Mouse (Mus musculus): ENCODE measurements around the gene 1810037I17Rik.

1810037I17Rik gene

DNA sequence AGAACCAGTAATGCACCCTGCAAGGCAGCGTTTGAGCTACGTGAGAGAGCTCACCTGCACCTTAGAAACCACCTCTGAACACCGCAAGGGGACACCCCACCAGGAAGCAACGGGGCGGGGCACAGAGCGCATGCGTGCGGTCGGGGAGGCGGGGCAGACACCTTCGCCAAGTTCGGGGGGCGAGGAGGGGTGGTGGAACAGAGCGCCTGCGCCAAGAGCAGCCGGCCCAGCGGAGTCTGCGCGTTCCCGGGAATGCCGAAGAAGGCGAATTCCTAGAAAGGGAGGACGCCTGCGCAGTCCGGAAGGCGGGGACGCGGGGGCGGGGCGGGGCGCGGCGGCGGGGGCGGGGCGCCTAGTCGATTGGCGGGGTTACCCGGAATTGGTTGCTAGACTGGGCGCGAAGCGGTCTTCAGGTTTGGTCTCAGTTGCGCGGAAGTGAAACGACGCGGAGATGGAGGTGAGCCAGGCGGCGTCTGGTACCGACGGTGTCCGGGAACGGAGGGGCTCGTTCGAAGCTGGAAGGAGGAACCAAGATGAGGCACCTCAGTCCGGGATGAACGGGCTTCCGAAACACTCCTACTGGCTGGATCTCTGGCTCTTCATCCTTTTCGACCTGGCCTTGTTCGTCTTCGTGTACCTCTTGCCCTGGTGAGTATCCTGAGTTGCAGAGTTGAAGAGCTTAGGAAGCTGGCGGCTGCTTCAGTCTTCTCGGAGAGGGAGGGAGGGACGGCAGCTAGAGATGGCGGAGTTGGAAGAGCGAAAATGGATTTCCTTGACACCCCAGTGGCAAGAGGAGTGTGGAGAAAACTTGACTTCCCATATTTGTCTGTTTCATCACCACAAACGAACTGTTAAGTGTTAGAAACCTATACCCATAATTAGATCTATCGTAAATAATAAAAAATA is at the start of gene 1810037I17Rik:
TSS of gene 1810037I17Rik (plus strand) at position 195 of the 906 bp plus-strand sequence.
- peak; percentile 99 for DNase-seq (ENCODE audit: low spot score)

- no peak for DNase-seq (ENCODE audit: low spot score)
These were observed 47.1 kb upstream of the 1810037I17Rik start for GRCm38 (mm10) chr3:122876870-122877269.

DNA sequence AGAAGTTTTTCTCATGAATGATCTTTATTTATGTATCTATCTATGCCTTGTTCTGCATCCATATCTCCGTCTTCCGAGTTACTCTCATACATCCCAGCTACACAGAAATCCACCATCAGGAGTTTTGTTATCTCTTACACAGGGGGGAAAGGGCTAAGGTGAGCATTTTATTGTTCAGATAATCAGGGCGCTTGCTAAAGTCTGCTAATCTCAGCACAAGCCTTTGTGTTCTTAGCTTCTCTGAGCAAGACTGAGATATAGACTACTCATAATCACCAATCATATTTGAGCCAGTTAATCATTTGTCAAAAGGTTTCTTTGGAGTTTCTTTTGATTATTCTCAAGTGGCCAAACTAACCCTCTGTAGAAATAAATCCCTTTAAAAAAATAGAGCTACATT is 46.5 kb upstream of the 1810037I17Rik start:
- DNase-seq (ENCODE audit: low spot score) = no peak

DNA sequence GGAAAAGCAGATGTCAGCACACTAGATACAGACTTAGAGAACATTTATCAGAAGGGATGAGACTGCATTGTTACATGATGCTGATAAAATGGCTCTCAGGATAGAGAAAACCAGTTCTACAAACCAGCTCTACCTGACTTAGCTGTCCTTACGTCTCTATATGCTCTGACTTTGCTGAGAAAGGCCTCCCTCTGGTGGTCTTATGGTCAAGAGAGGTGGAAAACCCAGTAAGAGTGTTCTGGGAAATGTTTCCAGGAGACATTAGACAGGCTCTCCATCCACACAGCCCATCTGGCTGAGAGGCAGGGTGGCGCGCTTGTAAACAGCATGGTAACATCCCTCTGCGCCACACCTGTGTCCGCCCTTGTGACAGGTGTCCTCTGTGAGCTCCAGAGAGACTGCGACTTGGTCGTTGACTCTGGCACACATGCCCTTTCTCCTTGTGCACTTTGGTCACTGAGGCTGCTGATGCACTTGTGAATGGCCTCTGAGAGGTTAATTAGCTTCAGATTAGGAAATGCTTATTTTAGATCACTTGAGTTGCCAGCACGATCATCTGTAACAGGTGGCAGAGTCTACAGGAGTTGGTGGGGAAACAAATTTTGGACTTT is 45.2 kb upstream of the 1810037I17Rik start:
- DNase-seq (ENCODE audit: low spot score) = no peak

GRCm38 (mm10) chr3:122887505-122888301 is 36.3 kb upstream of the 1810037I17Rik start:
- no peak for DNase-seq (ENCODE audit: low spot score)

GRCm38 (mm10) chr3:122888371-122888819 is 35.6 kb upstream of the 1810037I17Rik start:
- DNase-seq (ENCODE audit: low spot score) = no peak

- DNase-seq (ENCODE audit: low spot score) = no peak
These were observed 29.2 kb upstream of the 1810037I17Rik start, which contains the start of gene Fabp2 for GRCm38 (mm10) chr3:122894772-122895171. Gene Fabp2, plus strand, starts transcription at chr3:122895072.

GRCm38 (mm10) chr3:122895189-122895731 is 28.7 kb upstream of the 1810037I17Rik start:
- peak; percentile 43 for DNase-seq (ENCODE audit: low spot score)

- no peak for DNase-seq (ENCODE audit: low spot score)
These were observed 25.7 kb upstream of the 1810037I17Rik start for GRCm38 (mm10) chr3:122898254-122898653.

- peak; percentile 51 for DNase-seq (ENCODE audit: low spot score)
These were observed 20.1 kb upstream of the 1810037I17Rik start for GRCm38 (mm10) chr3:122903746-122904433.

DNA sequence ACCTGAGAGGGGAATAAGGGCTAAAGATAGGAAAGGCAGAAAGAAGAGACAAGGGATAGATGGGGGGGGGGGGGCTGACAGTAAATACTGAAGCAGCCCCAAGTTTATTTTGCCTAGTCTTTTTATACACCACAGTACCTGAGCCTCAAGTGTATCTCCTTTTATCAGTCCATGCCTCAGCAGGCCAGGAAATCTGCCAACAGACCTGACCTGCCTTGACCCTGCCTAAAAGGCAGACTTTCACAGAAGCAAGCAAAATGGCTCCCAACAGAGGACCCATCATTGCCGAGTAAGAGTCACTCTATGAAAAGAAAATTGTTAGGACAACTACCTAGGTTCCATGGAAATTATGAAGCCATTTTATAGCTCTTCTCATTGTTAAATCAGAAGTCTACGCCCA is 16.2 kb upstream of the 1810037I17Rik start:
- DNase-seq (ENCODE audit: low spot score) = no peak

DNA sequence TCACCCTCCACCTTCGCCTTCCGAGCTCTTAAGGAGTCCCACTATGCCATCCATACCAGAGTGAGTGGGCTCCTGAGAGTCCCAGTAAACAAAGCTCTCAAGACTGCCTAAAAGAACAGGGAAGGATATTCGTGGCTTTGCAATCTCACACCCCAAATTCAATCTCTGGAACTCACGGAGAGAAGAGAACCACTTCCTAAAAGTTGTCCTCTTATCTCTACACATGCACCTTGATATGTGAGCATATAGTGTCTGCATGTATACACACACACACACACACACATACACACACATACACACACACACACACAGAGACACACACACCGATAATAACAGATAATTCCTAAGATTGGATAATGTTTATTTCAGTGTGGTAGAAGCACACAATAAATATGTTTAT is 8.5 kb upstream of the 1810037I17Rik start:
- DNase-seq (ENCODE audit: low spot score) = no peak

GRCm38 (mm10) chr3:122916191-122916680 is 7.8 kb upstream of the 1810037I17Rik start:
- no peak for DNase-seq (ENCODE audit: low spot score)

GRCm38 (mm10) chr3:122918672-122919071 is 5.3 kb upstream of the 1810037I17Rik start:
- DNase-seq (ENCODE audit: low spot score) = no peak

DNA sequence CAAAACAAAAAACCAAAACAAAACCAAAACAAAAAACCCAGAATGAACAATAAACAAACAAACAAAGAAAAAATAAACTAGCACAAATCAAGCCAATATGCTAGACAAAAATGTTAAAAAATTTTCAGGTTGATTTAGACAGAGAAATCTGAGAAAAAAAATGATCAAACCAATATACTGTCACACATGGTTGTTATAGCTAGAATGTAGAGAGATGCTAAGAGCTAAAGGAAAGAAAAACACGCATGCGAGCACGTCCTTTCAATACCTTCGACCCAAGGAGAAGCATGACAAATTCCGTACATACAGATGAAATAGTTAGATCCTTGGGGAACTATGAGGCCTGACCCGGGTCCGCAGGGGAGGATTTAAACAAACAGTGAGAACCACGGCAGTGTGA is 4.7 kb upstream of the 1810037I17Rik start, which contains the start of gene Gm10959:
TSS of gene Gm10959 (minus strand) at position 101 of the 400 bp plus-strand sequence.
- DNase-seq (ENCODE audit: low spot score) = no peak

DNA sequence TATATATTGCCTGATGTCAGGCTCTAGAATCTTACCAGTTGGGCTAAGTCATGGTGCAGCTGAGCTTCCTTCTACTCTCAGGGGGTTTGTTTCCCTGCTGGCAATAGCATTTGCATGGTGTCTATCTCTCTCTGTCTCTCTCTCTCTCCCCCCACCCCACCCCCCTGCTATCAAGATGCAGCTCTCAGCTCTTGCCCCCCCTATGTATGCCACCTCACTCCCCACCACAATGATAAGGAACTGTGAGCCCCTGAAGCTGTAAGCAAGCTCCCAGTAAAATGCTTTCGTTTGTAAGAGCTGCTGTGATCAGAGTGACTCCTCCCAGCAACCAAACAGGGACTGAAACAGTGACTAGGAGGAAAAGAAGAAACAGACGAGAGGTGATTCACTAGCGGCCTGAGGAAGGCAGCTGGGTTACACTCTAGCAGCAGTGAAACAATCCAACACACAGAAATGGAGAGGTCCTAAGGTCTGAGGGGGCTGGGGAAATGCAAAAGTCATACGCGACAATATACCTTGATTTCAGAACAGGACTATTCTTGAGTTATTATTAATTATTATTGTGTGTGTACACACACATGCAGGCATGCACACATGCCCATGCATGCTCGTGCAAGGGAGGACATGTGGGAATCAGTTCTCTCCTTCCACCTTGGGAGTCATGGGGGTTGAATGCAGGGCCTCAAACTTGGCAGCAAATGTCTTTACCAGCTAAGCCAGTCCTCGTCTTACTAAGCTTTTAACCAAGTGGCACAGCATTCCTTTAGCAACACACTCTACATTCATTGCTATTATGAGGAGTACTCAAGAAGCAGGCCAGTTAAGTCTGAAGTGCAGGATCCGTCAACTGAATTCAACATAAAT is 3.2 kb upstream of the 1810037I17Rik start:
- DNase-seq (ENCODE audit: low spot score) = no peak

DNA sequence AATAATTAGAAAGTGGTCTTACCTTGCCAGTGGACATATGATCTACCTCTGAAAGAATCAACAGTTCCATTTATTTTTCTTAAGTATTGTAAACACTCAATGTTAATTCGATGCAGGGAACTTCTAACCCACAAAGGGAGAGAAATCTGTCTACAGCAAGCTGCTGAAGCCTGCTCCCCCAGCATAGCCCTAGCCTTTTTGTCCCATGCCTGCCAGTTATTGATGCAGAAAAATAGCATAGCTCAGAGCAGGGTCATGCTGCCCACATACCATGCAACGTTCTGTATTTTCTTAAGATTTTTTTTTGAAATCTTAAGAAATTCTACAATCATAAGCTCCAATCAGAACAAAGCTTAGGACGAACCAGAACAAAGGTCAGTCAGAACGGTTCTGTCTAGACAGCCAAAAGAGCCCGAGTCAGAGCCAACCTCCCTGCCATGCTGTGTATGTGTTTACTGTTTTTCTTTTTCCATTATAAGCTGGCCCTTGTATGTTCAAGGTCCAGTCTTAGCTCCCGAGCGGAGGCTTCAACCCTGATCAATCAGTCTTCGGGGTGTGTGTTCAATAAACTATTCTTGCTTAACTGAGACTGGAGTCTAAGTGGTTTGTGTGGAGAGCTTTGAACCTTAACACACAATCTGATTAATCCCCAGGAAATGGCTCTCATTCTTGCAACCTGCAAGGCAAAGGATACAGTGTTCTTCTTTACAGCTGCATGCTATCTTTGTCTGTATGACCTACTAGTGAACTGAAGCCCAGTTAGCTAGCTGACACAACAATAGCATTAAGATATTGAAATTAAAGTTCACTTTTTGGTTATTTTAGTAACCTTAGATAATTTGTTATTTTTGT is 2.1 kb upstream of the 1810037I17Rik start:
- DNase-seq (ENCODE audit: low spot score) = no peak

DNA sequence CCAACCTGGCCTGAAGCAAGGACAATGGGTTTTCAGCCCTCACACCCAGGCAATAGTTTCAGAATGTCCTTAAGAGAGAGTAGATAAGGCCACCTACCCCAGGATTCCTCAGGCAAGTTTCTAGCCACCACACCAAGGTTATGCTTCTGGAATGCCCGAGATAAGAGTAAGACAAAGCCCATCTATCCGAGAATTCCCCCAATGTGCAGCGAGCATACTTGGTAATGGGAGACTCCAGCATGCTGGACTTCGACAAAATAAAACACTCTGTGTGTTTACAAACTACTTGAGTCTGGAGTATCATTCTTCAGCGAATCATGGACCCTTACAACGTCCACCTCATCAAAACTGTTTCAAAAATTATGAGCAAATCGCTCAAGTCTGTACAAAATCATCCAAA is 856 bp upstream of the 1810037I17Rik start:
- DNase-seq (ENCODE audit: low spot score) = peak; percentile 11

GRCm38 (mm10) chr3:122929723-122930122 is 5.7 kb downstream of the 1810037I17Rik start:
- DNase-seq (ENCODE audit: low spot score) = no peak
